Mouse (Mus musculus) hindbrain, embryonic 15.5 days (tissue): Measurements from ENCODE around the gene Cer1. TPM values are rescaled to one million over a fixed set of nuclear protein-coding genes. Genes with fewer than 3 reads are reported as not detected.

Experiments
- ATAC-seq: fragments of 200-750 bp; cut with Nextera tagmentation; 2 replicates; pipeline ENCODE4 v1.8.0; 2017; ENCODE audit warnings: low read depth, moderate number of reproducible peaks, moderate TSS enrichment; ENCODE audit not compliant: low FRiP score
- H3K27ac ChIP-seq: fragments of 300-500 bp; sonication (generic); replicated peaks from 2 replicates; pipeline ENCODE4 v1.5.1; 2015; ENCODE audit warnings: mild to moderate bottlenecking, inconsistent platforms
- H3K27me3 ChIP-seq: fragments of 300-500 bp; sonication (generic); 2 replicates; pipeline ENCODE4 v1.6.1; 2015; ENCODE audit warnings: control low read depth, inconsistent platforms
- H3K36me3 ChIP-seq: fragments of 300-500 bp; sonication (generic); 2 replicates; pipeline ENCODE4 v1.6.1; 2015; ENCODE audit warnings: control low read depth, inconsistent platforms
- H3K4me1 ChIP-seq: fragments of 300-500 bp; sonication (generic); replicated peaks from 2 replicates; pipeline ENCODE4 v1.6.1; 2015; ENCODE audit warnings: control low read depth, inconsistent platforms
- H3K4me2 ChIP-seq: fragments of 300-500 bp; sonication (generic); 2 replicates; pipeline ENCODE4 v1.6.1; 2015; ENCODE audit warnings: moderate library complexity, mild to moderate bottlenecking, inconsistent platforms
- H3K4me3 ChIP-seq: fragments of 300-500 bp; sonication (generic); 2 replicates; pipeline ENCODE4 v1.5.1; 2015; ENCODE audit warnings: mild to moderate bottlenecking, inconsistent platforms
- H3K9ac ChIP-seq: fragments of 300-500 bp; sonication (generic); 2 replicates; pipeline ENCODE4 v1.6.1; 2015; ENCODE audit warnings: inconsistent platforms
- H3K9me3 ChIP-seq: fragments of 300-500 bp; sonication (generic); 2 replicates; pipeline ENCODE4 v1.6.1; 2016; ENCODE audit warnings: control low read depth, inconsistent platforms
- WGBS: fragments of 180-500 bp; shearing (Covaris S2); methylation state at CpG from one replicate; pipeline ENCODE4 v1.1.7; 2015; 5-methylcytosine and 5-hydroxymethylcytosine counted together
- polyA plus RNA-seq: library from polyadenylated mRNA; unstranded; fragments of >200 nt; fragmentation: Nextera tagmentation; extraction: Ambion mirVana; gene quantifications from 2 replicates; pipeline ENCODE4 v1.2.1, GENCODE M21; 2015

Cer1 gene
- polyA plus RNA-seq, 1 experiment from 2014 or later: not detected

DNA sequence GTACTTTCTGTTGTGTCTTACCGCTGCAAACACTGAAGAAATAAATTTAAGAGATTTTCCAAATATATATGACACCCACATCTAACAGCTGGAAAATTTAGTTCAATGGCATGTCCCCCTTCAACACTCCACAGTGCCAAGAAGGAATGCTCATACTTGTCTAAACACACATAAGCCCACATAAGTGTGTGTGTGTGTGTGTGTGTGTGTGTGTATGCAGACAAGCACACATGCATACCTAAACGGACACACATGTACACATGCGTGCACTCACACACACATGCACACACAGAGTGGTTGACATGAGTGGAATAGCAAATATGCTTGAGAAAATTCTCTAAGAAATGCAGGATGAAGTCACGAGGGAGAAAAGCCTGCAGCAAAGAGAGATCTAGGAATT, 12.4 kb downstream of the Cer1 start:
- Histone ChIP-seq H3K9ac (no peak overlapping the region), H3K4me1 (no peaks in the 10 kb centered on the region), H3K27ac (no peak overlapping the region), H3K9me3 (no peaks in the 10 kb centered on the region), H3K36me3 (no peaks in the 10 kb centered on the region), H3K4me3 (no peak overlapping the region), H3K27me3 (no peaks in the 10 kb centered on the region), H3K4me2 (no peak overlapping the region)
- ATAC-seq: no peak
- WGBS: 78% methylated on average over 4 of the region's 4 CpGs

DNA sequence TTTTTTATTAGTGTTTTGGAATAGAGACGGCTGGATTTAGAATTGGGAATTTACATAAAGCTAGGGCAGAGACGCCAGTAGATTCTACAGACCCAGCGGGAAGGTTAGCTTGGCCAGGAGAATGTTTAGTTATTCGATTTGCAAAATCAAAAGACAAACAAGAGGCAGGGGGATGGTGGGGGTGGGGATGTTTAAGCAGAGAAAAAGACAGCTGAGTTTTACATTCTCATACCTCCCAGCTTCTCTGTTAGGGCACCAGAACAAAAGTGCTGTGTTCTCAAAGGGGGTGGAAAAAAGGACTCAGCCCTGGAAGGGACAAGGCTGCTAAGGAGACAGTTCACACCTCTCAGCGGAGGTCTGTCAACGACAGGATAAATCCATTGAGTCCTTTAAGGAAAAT, 12.8 kb downstream of the Cer1 start:
- Histone ChIP-seq H3K9ac (no peak overlapping the region), H3K4me2 (no peak overlapping the region), H3K4me1 (no peaks in the 10 kb centered on the region), H3K4me3 (no peak overlapping the region), H3K9me3 (no peaks in the 10 kb centered on the region), H3K27ac (no peak overlapping the region), H3K27me3 (no peaks in the 10 kb centered on the region), H3K36me3 (no peaks in the 10 kb centered on the region)
- no peak for ATAC-seq
- WGBS: 21% methylated on average over 6 of the region's 6 CpGs

DNA sequence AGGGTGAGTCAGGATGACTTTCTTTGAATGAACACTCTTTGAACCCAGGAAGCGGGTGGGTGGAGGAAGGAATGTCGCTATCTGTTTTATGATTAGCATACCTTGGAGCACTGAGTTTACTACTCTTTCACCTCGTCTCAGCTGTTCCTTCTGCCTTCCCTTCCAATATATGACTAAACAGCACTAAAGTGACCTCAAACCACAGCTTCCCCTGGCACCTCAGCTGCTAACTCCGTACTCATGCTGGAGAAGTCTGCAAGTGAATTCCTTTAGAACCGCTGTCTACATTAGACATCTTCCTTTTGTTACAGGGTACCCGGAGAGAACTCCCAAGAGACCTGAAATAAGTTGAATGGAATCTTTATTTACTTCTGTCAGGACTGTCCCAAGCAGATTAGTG, 14.0 kb downstream of the Cer1 start:
- H3K4me2 ChIP-seq: no peak overlapping the region
- no peak overlapping the region for H3K27ac ChIP-seq
- no peaks in the 10 kb centered on the region for H3K9me3 ChIP-seq
- H3K36me3 ChIP-seq: no peaks in the 10 kb centered on the region
- H3K4me1 ChIP-seq: no peaks in the 10 kb centered on the region
- no peak overlapping the region for H3K4me3 ChIP-seq
- no peaks in the 10 kb centered on the region for H3K27me3 ChIP-seq
- ATAC-seq: no peak
- H3K9ac ChIP-seq: no peak overlapping the region
- 81% methylated on average over 6 of the region's 6 CpGs for WGBS

DNA sequence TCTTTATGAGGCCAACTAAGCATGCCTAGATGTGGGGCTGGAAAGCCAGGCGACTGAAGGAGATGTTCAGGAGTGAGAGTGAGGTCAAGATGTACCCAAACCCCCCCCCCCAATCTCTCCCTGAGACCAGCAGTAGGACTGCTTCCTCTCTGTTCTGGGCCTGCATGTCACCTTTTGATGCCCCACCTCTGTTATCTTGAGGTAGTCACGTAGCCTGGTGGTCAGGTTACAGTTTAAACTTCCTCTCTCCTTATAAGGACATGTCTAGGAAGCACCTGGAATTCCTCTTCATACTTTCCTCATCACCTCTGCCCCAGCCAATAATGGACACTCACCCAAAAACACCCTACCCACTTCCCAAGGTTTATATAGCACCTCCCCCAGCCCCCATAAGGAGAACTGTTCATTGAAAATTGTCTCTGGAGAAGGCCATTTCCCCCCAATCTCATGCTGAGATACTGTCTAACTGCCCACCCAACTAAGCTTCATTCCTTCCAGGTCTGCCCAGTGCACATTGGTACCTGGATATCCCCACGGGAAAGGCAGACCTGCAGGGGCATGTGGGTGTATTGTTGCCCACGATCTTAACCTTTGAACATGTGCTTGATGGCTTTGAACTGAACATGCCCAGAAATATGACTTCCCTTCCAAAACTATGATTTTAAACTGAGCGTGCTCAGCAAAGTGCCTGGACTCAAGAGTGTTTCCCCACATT, 17.1 kb downstream of the Cer1 start:
- H3K36me3 ChIP-seq: no peaks in the 10 kb centered on the region
- WGBS: 90% methylated on average over 5 of the region's 5 CpGs
- no peak for ATAC-seq

DNA sequence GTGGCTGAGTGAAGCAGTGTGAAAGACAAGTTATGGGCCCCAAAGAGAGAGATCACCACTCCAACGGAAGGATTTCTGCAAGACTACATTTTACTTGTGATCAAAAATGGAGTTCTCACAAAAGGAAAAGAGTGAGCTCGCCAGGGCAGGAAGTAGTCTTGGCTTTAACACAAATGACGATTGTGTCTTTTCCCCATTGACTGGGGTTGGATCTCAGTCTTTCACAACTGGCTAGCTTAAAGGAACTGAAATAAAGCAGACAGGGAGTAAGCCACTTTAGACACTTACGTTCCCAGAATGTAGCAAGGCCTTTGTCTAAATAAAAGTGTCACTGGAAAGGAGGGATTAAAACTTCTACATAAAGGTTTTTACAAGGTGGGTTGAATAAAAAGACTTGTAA, 17.8 kb downstream of the Cer1 start:
- 65% methylated on average over 4 of the region's 4 CpGs for WGBS
- 0 out of 2 replicates have a peak overlapping the region, but pooled peaks have one; percentile 34 for H3K27ac ChIP-seq
- no peaks in the 10 kb centered on the region for H3K4me1 ChIP-seq
- no peaks in the 10 kb centered on the region for H3K27me3 ChIP-seq
- no peaks in the 10 kb centered on the region for H3K9me3 ChIP-seq
- no peak overlapping the region for H3K4me2 ChIP-seq
- no peak for ATAC-seq
- no peak overlapping the region for H3K9ac ChIP-seq
- no peaks in the 10 kb centered on the region for H3K36me3 ChIP-seq
- H3K4me3 ChIP-seq: no peak overlapping the region

More for the DNA sequence above, 17.1 kb downstream of the Cer1 start:
- H3K27me3 ChIP-seq: no peaks in the 10 kb centered on the region
- no peak overlapping the region for H3K4me2 ChIP-seq
- H3K9me3 ChIP-seq: no peaks in the 10 kb centered on the region
- H3K4me1 ChIP-seq: no peaks in the 10 kb centered on the region
- no peak overlapping the region for H3K27ac ChIP-seq
- no peak overlapping the region for H3K9ac ChIP-seq
- no peak overlapping the region for H3K4me3 ChIP-seq

DNA sequence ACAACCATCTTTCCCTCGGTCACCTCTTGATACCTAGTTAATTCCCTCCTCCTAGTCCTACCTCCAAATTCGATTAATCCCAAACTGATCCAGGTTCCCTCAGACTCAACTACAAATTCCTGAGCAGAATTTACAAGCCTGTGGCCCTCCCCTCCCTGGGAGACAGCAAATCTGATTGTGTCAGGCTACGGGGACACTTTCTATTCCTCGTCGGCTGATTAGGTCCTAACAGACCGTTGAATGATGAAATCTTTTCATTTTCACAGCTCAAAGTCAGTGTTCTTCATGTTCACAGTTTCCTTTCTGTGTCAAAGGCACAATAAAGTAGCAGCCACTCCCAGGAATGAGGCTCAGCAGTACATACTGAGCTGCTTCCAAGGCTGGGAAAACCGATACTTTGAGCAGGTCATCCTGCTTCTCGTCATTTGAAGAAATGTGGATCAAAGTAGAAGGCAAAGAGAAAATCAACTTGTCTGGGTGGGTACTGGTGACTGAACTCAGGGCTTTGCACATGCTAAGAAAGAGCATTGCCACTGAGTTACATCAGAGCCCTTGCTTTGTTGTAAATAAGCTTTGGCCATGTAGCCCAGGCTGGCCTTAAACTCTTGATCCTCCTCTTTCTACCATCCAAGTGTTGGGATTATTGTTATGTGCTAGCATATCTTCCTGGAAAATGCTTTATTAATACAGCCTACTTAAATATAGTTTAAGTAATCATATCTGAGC, 19.8 kb downstream of the Cer1 start:
- no peak for ATAC-seq
- Histone ChIP-seq H3K27me3 (no peaks in the 10 kb centered on the region), H3K27ac (no peak overlapping the region), H3K4me2 (no peak overlapping the region), H3K4me3 (no peak overlapping the region), H3K4me1 (0 out of 2 replicates have a peak, but pooled peaks cover 3% of the 10 kb centered on the region), H3K36me3 (no peaks in the 10 kb centered on the region), H3K9ac (no peak overlapping the region), H3K9me3 (no peaks in the 10 kb centered on the region)
- 77% methylated on average over 8 of the region's 8 CpGs for WGBS

DNA sequence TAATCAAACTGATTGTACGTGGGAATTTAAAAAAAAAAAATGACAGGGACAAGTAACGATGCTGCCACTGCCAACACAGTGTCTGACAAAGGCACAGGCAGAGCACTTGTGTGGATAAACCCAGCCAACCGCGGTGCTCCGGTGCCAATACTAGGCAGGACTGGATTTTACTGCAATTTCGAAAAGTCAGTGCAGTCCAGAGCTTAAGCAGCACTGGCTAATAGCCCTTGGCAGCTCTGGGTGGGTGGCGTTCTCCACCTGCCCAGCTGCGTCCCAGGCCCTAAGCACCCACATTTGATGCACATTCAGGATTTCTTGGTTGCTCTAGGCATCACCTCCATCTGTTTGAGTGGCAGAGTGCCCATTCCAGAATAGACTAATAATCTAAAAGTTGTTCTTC, 21.6 kb downstream of the Cer1 start:
- H3K4me3 ChIP-seq: no peak overlapping the region
- H3K4me2 ChIP-seq: no peak overlapping the region
- no peaks in the 10 kb centered on the region for H3K36me3 ChIP-seq
- H3K9ac ChIP-seq: no peak overlapping the region
- H3K4me1 ChIP-seq: peaks cover 13% of the 10 kb centered on the region
- no peak overlapping the region for H3K27ac ChIP-seq
- H3K27me3 ChIP-seq: no peaks in the 10 kb centered on the region
- ATAC-seq: no peak
- 63% methylated on average over 8 of the region's 8 CpGs for WGBS
- H3K9me3 ChIP-seq: no peaks in the 10 kb centered on the region

DNA sequence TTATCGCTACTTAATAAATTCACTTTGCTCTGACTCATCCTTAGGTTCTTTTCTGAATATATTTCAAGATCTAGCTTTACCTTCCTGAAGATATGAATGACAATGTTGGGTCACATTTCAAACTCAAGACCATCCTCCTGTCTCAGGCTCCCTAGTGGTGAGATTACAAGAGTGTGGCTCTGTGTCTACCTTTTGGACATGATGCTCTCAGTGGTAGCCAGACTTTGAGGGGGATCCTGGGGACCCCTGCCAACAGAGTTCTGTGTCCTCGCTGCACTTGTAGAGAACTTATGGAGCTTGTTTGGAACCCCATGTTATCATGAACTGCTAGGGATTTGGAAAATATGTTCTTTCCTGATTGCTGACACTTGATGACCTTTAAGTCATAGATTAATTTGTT, 23.5 kb downstream of the Cer1 start:
- peaks cover 22% of the 10 kb centered on the region for H3K4me1 ChIP-seq
- H3K4me3 ChIP-seq: no peak overlapping the region
- H3K27me3 ChIP-seq: no peaks in the 10 kb centered on the region
- no peaks in the 10 kb centered on the region for H3K36me3 ChIP-seq
- WGBS: 97% methylated on average over 2 of the region's 2 CpGs
- H3K4me2 ChIP-seq: no peak overlapping the region
- no peak for ATAC-seq
- H3K9ac ChIP-seq: no peak overlapping the region
- no peaks in the 10 kb centered on the region for H3K9me3 ChIP-seq
- H3K27ac ChIP-seq: no peak overlapping the region

DNA sequence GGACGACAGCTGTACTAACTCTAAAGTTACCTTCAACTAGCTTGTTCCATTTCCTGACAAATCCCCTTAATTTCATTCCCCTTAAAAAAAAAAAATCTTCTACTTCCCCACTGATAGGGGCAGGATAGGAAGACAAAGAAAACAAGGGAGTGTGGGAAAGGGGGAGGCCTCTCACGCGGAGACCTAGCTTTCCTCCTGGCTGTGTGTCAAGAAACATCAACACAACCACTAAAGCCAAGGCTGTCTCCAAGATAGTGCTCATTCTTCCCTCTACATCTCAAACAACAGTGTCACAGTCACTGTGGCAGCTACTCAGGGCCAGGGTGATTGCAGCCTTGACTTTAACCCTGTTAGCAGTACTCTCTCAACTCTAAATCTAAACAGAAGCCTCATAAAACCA, 24.4 kb downstream of the Cer1 start:
- no peaks in the 10 kb centered on the region for H3K9me3 ChIP-seq
- H3K36me3 ChIP-seq: no peaks in the 10 kb centered on the region
- no peak overlapping the region; the same call in 1 of the 2 replicates for H3K27ac ChIP-seq
- no peak for ATAC-seq
- H3K4me1 ChIP-seq: peaks cover 22% of the 10 kb centered on the region
- no peak overlapping the region for H3K4me3 ChIP-seq
- WGBS: 35% methylated on average over 3 of the region's 3 CpGs
- no peak overlapping the region for H3K9ac ChIP-seq
- H3K27me3 ChIP-seq: no peaks in the 10 kb centered on the region
- H3K4me2 ChIP-seq: no peak overlapping the region

DNA sequence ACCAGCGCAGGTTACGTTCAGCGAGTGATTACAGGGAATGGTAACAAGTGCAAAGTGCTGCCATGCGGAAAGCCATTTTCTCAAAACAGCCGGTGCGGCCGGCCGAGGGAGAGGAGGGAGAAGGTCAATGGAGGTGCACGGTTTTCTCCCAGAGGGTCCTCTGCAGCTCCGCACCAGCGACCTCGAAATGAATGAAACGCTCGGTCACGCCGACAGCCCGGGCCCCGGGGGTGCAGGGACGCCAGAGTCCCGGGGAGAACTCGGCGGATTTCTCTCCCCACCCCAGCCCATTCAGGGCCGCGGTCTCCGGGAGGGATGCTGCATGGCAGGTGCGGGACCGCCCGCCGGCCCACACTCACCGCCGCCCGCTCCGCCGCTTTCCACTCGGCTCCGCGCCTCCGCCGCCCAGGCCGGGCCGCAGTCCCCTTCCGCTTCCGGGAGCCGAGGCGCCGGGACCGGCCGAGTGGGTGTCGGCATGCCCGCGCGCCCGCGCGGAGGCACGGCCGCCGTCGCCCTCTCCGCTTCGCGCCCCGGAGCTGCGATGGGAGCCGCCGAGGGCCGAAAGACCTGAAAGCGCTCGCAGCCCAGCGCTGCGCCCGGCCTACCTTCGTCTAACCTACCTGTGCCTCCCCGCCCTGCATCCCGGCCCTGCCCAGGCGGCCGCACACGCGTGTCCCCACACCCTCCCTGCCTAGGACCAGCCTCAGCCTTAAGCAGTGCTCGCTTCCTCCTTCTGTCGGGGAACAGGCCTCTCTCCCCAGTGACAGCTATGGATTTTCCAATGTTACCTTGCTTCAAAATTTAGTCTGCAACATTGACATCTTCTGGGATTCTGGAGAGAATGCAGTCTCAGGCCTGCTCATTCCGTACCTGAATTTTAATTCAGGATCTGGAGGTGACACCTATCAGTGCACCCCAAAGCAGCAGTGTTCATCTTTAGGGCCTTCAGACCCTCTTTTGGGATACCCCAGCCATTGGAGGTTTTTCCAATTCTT, 25.5 kb downstream of the Cer1 start, which contains the start of gene Zdhhc21:
TSS of gene Zdhhc21 (minus strand) at position 828 of the 995 bp plus-strand sequence.
- peaks cover 22% of the 10 kb centered on the region for H3K4me1 ChIP-seq
- WGBS: under 1% methylated on average over 70 of the region's 82 CpGs
- peak within 1 kb of the TSS; percentile 92 for H3K27ac ChIP-seq

DNA sequence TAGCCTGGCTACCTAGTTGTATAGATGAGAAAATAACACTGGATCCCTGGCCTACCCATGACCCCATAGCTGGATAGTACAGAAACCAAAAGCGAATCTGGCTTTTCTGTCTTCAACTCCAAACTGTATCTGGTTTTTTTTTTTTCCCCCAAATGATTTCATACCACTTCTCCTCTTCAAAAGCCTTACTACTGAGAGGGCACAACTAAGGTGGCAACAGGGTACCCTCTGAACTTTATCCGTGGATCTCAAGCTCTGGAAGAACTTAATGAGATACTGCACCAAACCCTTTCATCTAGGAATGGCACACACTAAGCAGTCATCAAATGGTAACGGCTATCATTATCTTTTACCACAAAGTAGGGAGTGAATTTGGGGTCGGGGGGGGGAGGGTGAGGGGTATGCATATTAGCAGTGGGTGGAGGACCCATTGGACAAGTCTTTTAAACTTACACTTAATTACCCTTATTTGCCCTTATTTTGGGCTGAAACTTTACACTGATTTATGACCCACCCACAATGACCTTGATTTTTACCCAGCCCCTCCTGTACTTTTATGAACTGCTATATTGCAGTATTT, 26.4 kb downstream of the Cer1 start:
- no peaks in the 10 kb centered on the region for H3K36me3 ChIP-seq
- WGBS: 33% methylated on average over 4 of the region's 4 CpGs

More for the DNA sequence above, 25.5 kb downstream of the Cer1 start, which contains the start of gene Zdhhc21:
- Histone ChIP-seq H3K4me3 (peak within 1 kb of the TSS; percentile 69), H3K9ac (peak within 1 kb of the TSS; percentile 84), H3K36me3 (no peaks in the 10 kb centered on the region), H3K27me3 (no peaks in the 10 kb centered on the region), H3K4me2 (peak within 1 kb of the TSS; percentile 72), H3K9me3 (no peaks in the 10 kb centered on the region)
- peak; percentile 92 for ATAC-seq

More for the DNA sequence above, 26.4 kb downstream of the Cer1 start:
- Histone ChIP-seq H3K4me1 (peaks cover 22% of the 10 kb centered on the region), H3K27ac (peak overlapping the region; percentile 92; the same call in 1 of the 2 replicates), H3K4me2 (peak overlapping the region; percentile 72), H3K27me3 (no peaks in the 10 kb centered on the region), H3K9me3 (no peaks in the 10 kb centered on the region), H3K9ac (peak overlapping the region; percentile 84), H3K4me3 (peak overlapping the region; percentile 69)
- ATAC-seq: no peak
